Mouse (Mus musculus): ENCODE data around the gene Arl4c. TPM values are rescaled to one million over a fixed set of nuclear protein-coding genes. Genes with fewer than 3 reads are reported as not detected.
A peak's percentile ranks its signal among the peaks of the same experiment; 100 is the strongest.

The Arl4c gene
- polyA plus RNA-seq (2015; fragmentation: Nextera tagmentation; extraction: Ambion mirVana) = 38.1 and 42.4 TPM in 2 replicates

DNA sequence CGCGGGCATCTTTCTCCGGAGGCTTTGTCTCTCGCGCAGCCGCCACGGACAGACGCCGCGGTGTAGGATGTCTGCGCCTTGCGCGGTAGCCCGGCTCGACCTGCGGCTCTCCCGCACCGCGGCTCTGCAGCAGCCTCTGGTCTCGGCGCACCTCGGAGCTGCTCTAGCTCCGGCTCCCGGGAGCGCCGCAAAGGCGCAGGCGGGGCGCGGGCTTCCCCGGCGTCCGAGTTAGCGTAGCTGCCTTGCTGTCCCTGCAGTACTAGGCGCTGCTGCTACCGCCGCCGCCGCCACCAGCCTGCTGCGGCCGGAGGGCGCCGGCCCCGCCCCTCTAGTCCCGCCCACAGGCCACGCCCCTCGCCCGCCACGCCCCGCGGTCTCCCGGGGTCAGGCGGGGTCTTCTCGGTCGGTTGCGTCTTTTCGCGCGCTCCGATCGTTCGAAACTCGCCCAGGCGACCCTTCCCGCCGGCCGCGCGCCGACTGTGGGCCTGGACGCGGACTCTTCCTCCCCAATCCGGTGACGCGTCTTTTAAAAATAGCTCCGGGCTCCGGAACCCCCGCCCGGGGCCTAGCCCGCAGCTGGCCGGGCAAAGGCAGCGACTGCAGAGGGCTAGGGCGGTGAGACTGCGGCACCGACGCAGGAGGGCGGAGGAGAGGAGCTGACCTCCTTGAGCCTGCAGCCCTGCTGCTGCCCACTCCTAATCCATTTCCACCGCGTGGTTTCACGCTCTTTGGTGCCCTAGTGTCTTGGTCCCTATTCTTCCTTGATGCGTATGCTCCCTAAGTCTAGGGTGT lies at the start of gene Arl4c:
Gene Arl4c (minus strand): TSS at position 352 of the 792 bp plus-strand sequence.
- Histone ChIP-seq H3K9me3 (no peaks in the 10 kb centered on the region), H3K27ac (replicated peaks) (peak within 1 kb of the TSS; percentile 98), H3K27me3 (no peaks in the 10 kb centered on the region), H3K36me3 (peaks cover 9% of the 10 kb centered on the region; the same call in 1 of the 2 replicates), H3K9ac (replicated peaks) (peak within 1 kb of the TSS; percentile 99), H3K4me3 (peak within 1 kb of the TSS; percentile 83), H3K4me1 (peaks cover 37% of the 10 kb centered on the region), H3K4me2 (replicated peaks) (peak within 1 kb of the TSS; percentile 85)
- WGBS = 1% methylated on average over 91 of the region's 91 CpGs
- ATAC-seq (replicated peaks) = peak; percentile 83

DNA sequence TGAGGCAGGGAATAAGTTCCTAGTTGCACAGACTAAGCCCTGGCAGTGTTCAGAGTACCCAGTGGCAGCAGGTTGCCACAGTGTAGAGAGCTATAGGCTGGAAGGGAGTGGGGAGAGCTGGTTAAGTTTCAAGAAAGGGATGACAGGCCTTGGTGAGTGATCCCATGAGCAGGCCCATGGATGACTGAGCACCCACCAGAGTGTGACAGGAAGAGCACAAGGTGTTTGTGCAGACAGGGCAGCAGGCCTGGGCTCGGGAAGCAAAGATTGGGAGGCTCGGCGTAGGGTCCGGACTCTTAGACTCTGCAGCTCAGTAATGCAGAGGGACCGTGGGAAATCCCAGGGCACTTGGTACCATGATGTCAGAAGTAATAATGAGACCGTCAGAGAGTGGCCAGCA lies 49.3 kb upstream of the Arl4c start:
- Histone ChIP-seq H3K4me1 (peaks cover 13% of the 10 kb centered on the region), H3K9ac (replicated peaks) (no peak overlapping the region), H3K27me3 (no peaks in the 10 kb centered on the region), H3K36me3 (no peaks in the 10 kb centered on the region), H3K9me3 (no peaks in the 10 kb centered on the region), H3K4me3 (no peak overlapping the region), H3K27ac (replicated peaks) (no peak overlapping the region), H3K4me2 (replicated peaks) (no peak overlapping the region)
- WGBS = 85% methylated on average over 6 of the region's 6 CpGs
- no peak for ATAC-seq (replicated peaks)

DNA sequence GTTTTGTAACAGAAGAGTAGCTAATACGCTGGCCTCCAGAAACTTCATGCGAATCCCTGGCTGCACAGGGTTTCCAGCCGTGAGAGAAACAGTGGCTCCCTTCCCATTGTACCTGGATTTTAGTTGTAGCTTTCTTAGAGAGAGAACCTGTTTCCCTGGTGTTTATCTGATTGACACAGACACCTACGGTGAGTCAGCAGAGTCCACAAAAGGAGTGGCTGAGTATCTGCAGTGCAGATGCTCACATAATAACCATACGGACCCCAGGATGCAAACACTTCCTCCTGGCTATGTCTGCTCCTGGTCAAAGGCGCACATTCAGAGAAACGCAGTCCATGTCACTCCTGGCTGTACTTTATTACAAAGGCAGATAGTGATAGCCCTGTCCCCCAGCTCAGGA lies 48.6 kb upstream of the Arl4c start:
- H3K27ac ChIP-seq (replicated peaks) = no peak overlapping the region
- H3K4me3 ChIP-seq = no peak overlapping the region
- H3K4me2 ChIP-seq (replicated peaks) = no peak overlapping the region
- H3K36me3 ChIP-seq = no peaks in the 10 kb centered on the region
- peaks cover 10% of the 10 kb centered on the region for H3K4me1 ChIP-seq
- no peak overlapping the region for H3K9ac ChIP-seq (replicated peaks)
- ATAC-seq (replicated peaks) = no peak
- no peaks in the 10 kb centered on the region for H3K9me3 ChIP-seq
- WGBS = 86% methylated on average over 7 of the region's 7 CpGs
- no peaks in the 10 kb centered on the region for H3K27me3 ChIP-seq

DNA sequence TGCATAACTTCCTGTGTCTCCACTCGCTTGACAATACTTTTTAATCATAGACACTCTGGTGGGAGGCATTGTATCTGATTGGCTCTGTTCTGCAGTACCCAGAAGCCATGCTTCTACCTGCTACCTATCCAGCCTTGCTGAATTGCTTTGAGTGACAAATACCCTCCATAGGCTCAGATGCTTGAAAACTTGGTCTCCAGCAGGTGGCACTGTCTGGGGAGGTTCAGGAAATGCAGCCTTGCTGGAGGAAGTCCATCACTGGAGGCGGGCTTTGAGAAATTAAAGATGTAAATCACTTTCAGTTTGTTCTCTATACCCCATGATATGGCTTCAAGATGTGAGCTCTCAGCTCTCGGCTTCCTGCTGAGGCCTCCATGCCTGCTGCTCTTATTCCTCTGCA lies 48.1 kb upstream of the Arl4c start:
- WGBS = 92% methylated on average over 3 of the region's 3 CpGs
- H3K4me1 ChIP-seq = peaks cover 10% of the 10 kb centered on the region
- no peak overlapping the region for H3K4me3 ChIP-seq
- no peak overlapping the region for H3K27ac ChIP-seq (replicated peaks)
- no peak overlapping the region for H3K4me2 ChIP-seq (replicated peaks)
- no peak for ATAC-seq (replicated peaks)
- H3K27me3 ChIP-seq = no peaks in the 10 kb centered on the region
- H3K36me3 ChIP-seq = no peaks in the 10 kb centered on the region
- no peak overlapping the region for H3K9ac ChIP-seq (replicated peaks)
- no peaks in the 10 kb centered on the region for H3K9me3 ChIP-seq

DNA sequence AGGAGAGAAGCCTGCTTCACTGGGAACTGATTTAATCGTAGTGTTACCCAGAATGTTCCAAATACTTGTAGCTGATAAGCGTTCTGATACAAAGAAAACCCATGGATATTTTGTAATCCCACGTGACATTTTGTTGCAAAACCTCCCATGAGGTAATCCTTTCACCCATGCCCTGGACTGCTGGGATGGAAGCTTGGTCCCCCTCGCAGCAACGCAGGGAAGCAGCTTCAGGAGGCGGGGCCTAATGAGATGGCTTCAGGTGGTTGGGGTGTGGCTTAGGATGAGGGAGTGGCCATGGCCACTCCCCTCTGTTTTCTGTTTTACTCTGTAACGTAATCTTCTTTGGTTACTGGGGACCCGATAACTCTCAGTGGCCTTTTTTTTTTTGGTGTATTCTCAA lies 47.1 kb upstream of the Arl4c start:
- Histone ChIP-seq H3K4me1 (peaks cover 10% of the 10 kb centered on the region), H3K4me3 (no peak overlapping the region), H3K9me3 (no peaks in the 10 kb centered on the region), H3K36me3 (no peaks in the 10 kb centered on the region), H3K4me2 (replicated peaks) (no peak overlapping the region), H3K27me3 (no peaks in the 10 kb centered on the region), H3K9ac (replicated peaks) (no peak overlapping the region), H3K27ac (replicated peaks) (no peak overlapping the region)
- no peak for ATAC-seq (replicated peaks)
- 82% methylated on average over 8 of the region's 8 CpGs for WGBS

DNA sequence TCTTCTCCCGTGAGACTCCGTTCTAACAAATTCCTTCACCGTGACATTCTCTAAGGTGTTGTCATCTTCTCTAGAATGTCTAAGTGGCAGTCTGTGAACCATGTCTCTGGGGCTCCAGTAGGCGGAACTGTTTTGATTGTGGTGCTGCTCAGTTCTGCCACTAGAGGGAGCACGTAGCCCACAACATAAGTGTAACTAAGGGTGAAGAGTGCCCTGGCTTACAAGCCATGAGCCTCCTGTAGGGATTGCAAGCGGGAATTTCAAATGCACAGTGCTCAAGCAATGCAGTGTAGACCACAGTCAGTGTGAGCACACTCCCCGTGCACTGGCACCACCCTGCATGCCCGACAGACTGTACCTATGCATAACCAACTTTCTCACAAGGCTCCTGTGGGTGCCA lies 43.2 kb upstream of the Arl4c start:
- WGBS = 6% methylated on average over 8 of the region's 8 CpGs
- Histone ChIP-seq H3K4me1 (no peaks in the 10 kb centered on the region), H3K4me2 (replicated peaks) (no peak overlapping the region), H3K27ac (replicated peaks) (no peak overlapping the region), H3K27me3 (no peaks in the 10 kb centered on the region), H3K9ac (replicated peaks) (no peak overlapping the region), H3K4me3 (no peak overlapping the region), H3K36me3 (no peaks in the 10 kb centered on the region), H3K9me3 (no peaks in the 10 kb centered on the region)
- ATAC-seq (replicated peaks) = peak; percentile 84

DNA sequence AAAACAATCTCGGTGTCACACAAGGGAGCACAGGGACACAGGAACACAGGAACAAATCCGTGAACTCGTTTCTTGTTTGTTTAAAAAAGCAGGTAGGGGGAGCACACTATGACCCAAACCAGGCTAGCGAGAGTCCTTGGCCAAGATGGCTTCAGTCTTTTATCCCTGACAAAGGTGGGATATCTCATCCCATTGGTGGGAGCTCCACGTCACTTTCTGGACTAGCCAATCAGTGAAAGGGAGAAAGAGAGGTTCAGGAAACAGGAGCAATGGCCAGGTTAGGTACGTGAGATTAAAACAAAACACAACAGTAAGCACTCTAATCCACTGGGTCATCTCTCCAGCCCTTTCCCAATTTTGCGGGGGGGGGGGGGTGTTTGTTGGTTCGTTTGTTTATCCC lies 42.2 kb upstream of the Arl4c start:
- Histone ChIP-seq H3K9ac (replicated peaks) (no peak overlapping the region), H3K9me3 (no peaks in the 10 kb centered on the region), H3K27me3 (no peaks in the 10 kb centered on the region), H3K36me3 (no peaks in the 10 kb centered on the region), H3K27ac (replicated peaks) (no peak overlapping the region), H3K4me1 (no peaks in the 10 kb centered on the region), H3K4me3 (no peak overlapping the region), H3K4me2 (replicated peaks) (no peak overlapping the region)
- ATAC-seq (replicated peaks) = no peak
- WGBS = 70% methylated on average over 8 of the region's 8 CpGs

DNA sequence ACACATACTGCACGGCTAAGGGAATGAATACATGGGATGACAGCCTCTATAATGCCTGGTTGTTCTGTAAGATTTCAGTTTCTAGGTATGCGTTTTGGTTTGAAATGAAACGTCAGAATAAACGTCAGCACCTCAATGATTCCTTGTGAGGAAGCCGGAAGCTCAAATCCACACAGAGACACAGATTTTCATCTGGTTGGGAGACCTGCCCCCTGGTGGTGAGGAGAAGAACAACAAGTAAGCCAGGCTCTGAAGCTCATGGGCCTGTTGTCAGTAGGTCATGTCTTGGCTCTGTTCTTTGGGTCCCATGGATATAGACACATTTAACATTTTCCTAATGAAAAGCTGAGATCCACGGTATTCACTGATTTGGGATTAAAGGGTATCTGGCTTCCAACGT lies 40.4 kb upstream of the Arl4c start:
- no peak for ATAC-seq (replicated peaks)
- Histone ChIP-seq H3K9ac (replicated peaks) (no peak overlapping the region), H3K4me3 (no peak overlapping the region), H3K36me3 (no peaks in the 10 kb centered on the region), H3K27ac (replicated peaks) (no peak overlapping the region), H3K4me1 (no peaks in the 10 kb centered on the region), H3K4me2 (replicated peaks) (no peak overlapping the region), H3K9me3 (no peaks in the 10 kb centered on the region), H3K27me3 (no peaks in the 10 kb centered on the region)
- 43% methylated on average over 7 of the region's 7 CpGs for WGBS

DNA sequence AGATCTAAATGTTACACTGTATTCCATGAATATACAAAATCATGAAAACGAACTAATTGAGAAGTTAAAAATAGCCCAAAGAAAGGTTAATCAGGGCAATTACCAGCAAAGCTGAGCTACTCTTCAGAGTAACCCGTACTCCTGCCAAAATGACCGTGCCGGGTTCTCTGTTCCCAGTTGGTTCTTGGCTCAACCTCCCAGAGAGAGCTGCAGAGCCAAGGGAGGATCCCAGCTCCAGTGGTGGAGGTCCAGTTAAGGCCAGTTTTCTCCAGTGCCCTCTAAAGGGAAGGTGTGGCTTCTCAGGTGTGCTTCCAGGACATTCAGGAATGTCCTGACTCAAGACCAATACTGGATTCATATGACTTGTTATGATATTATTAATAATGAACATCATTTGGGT lies 37.5 kb upstream of the Arl4c start:
- Histone ChIP-seq H3K9ac (replicated peaks) (no peak overlapping the region), H3K4me3 (no peak overlapping the region), H3K4me1 (no peaks in the 10 kb centered on the region), H3K27me3 (no peaks in the 10 kb centered on the region), H3K4me2 (replicated peaks) (no peak overlapping the region), H3K36me3 (no peaks in the 10 kb centered on the region), H3K9me3 (no peaks in the 10 kb centered on the region), H3K27ac (replicated peaks) (no peak overlapping the region)
- no peak for ATAC-seq (replicated peaks)
- 70% methylated on average over 4 of the region's 4 CpGs for WGBS

DNA sequence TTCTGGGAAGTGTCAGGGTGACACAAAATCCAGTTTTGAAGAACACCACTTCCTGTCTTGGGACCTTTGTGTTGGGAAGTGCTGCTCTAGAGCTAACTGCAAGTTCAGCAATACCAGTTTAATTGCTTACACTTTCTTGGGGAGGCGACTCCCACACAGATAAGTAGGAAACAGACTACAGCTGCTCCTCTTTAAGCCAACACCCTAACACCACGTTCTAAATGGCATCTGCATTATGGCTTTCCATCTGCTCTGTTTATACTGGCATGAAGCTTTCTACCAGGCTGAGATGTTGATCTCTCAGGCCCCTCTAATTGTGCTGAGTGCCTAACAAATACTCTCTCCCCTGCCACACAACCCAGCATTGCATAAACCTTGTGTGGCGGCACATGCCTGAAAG lies 36.9 kb upstream of the Arl4c start:
- H3K9ac ChIP-seq (replicated peaks) = no peak overlapping the region
- no peak overlapping the region for H3K27ac ChIP-seq (replicated peaks)
- no peaks in the 10 kb centered on the region for H3K36me3 ChIP-seq
- no peak overlapping the region for H3K4me2 ChIP-seq (replicated peaks)
- no peak for ATAC-seq (replicated peaks)
- no peaks in the 10 kb centered on the region for H3K27me3 ChIP-seq
- H3K9me3 ChIP-seq = no peaks in the 10 kb centered on the region
- WGBS = 65% methylated on average over 3 of the region's 3 CpGs
- no peak overlapping the region for H3K4me3 ChIP-seq
- no peaks in the 10 kb centered on the region for H3K4me1 ChIP-seq

DNA sequence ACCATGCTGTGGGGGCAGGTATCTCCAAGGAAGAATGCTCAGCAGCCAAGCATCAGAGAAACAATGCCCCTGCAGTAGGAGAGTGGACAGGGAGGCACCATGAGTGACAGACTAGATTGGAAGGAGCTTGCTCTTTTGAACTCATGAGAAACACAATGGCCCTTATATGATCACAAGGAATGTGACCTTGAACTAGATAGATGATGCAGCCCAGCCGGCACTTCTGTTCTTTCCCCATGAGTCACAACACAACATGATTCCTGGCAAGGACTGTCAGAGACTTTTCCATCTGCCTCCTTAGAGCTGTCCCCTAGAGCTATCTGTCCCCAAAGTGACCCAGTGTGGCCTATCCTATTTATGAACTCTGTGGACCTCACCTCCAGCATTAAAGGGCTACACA lies 27.5 kb upstream of the Arl4c start:
- WGBS = 85% methylated on average over 1 of the region's 1 CpGs
- H3K27me3 ChIP-seq = no peaks in the 10 kb centered on the region
- H3K27ac ChIP-seq (replicated peaks) = no peak overlapping the region
- no peaks in the 10 kb centered on the region for H3K4me1 ChIP-seq
- H3K4me2 ChIP-seq (replicated peaks) = no peak overlapping the region
- no peaks in the 10 kb centered on the region for H3K36me3 ChIP-seq
- H3K9me3 ChIP-seq = no peaks in the 10 kb centered on the region
- no peak overlapping the region for H3K4me3 ChIP-seq
- no peak overlapping the region for H3K9ac ChIP-seq (replicated peaks)
- ATAC-seq (replicated peaks) = no peak

DNA sequence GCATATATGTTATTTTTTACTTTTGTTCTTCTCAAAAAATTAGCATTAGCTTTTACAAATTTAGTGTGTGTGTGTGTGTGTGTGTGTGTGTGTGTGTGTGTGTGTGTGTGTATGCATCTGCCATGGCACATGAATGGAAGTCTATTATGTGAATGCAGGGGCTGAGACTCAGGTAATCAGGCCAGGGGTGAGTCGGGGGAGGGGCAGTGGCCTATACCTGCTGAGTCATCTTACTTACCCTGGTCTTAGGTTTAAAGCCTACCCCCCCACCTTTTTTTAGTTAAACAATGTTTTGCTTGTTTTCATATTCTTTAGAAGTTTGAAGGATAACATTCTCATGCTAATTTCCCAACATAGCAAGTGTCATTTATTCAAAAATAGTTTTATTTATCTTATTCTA lies 25.3 kb upstream of the Arl4c start:
- Histone ChIP-seq H3K9me3 (no peaks in the 10 kb centered on the region), H3K4me1 (no peaks in the 10 kb centered on the region), H3K27ac (replicated peaks) (no peak overlapping the region), H3K4me2 (replicated peaks) (no peak overlapping the region), H3K4me3 (no peak overlapping the region), H3K9ac (replicated peaks) (no peak overlapping the region), H3K36me3 (no peaks in the 10 kb centered on the region), H3K27me3 (no peaks in the 10 kb centered on the region)
- WGBS = 88% methylated on average over 1 of the region's 1 CpGs
- no peak for ATAC-seq (replicated peaks)

DNA sequence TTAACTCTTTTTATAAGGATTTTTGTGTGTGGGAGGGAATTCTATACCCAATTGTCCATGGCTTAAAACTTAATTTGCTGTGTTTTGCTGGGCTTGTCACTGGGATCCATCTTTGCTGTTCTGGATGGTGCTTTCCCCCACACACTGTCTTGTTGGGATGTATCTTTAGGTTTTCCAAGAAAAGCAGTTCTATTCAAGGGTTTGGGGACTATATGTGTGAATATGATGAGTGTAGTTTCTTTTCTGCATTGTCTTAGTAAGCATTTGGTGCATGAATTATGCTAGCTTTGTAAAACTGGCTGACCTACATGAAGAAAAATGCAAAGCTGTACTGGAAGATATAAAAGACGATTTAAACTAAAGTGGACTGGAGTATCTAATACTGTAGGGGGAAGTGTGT lies 23.7 kb upstream of the Arl4c start:
- no peaks in the 10 kb centered on the region for H3K4me1 ChIP-seq
- no peak overlapping the region for H3K27ac ChIP-seq (replicated peaks)
- no peaks in the 10 kb centered on the region for H3K27me3 ChIP-seq
- H3K9ac ChIP-seq (replicated peaks) = no peak overlapping the region
- ATAC-seq (replicated peaks) = no peak
- no peaks in the 10 kb centered on the region for H3K36me3 ChIP-seq
- H3K9me3 ChIP-seq = no peaks in the 10 kb centered on the region
- no peak overlapping the region for H3K4me3 ChIP-seq
- WGBS = 88% methylated on average over 1 of the region's 1 CpGs
- H3K4me2 ChIP-seq (replicated peaks) = no peak overlapping the region
